Mouse (Mus musculus) cortical plate, adult 2 months (tissue): ENCODE data around the gene Als2cr12.

Experiments used
- CTCF ChIP-seq: fragments of 200-500 bp; IDR thresholded peaks from 2 replicates; pipeline ENCODE4 v1.5.1; 2011; ENCODE audit warnings: mild to moderate bottlenecking, control low read depth, low read length; ENCODE audit not compliant: insufficient read depth; ENCODE audit errors: extremely low read depth
- POLR2A ChIP-seq: fragments of 200-500 bp; IDR thresholded peaks from 2 replicates; pipeline ENCODE4 v1.6.1; 2011; ENCODE audit warnings: mild to moderate bottlenecking, low read length, control low read depth; ENCODE audit not compliant: insufficient read depth; ENCODE audit errors: extremely low read depth

GRCm38 (mm10) chr1:58735962-58736361, 40.2 kb upstream of the Als2cr12 start:
- TF ChIP-seq CTCF = no peak
- no peak for TF ChIP-seq POLR2A
